Mouse (Mus musculus) liver, embryonic 14.5 days (tissue): ENCODE measurements at regions not wholly inside any gene's neighbourhood (a gene's known extent, or its start where the extent isn't known, plus 50 kb on each side); places are given as distances from the start of the nearest gene placed in this dataset.

Experiments
- CTCF ChIP-seq: IDR thresholded peaks from 2 replicates; pipeline ENCODE4 v1.5.1; 2016; ENCODE audit warnings: antibody characterized with exemption, low read depth, control low read depth
- EP300 ChIP-seq: IDR thresholded peaks from 2 replicates; pipeline ENCODE4 v1.6.1; 2016; ENCODE audit warnings: antibody characterized with exemption, low read depth

- TF ChIP-seq CTCF (no peak), EP300 (no peak)
Measured at GRCm38 (mm10) chr9:91823733-91824487, 368.8 kb upstream of the Plscr5 start.
